Mouse (Mus musculus) forebrain, embryonic 10.5 days (tissue): ENCODE results near the gene 1700011L22Rik. TPM values are rescaled to one million over a fixed set of nuclear protein-coding genes. Genes with fewer than 3 reads are reported as not detected.

ENCODE experiments used
- polyA plus RNA-seq: library from polyadenylated mRNA; unstranded; fragments of >200 nt; fragmentation: Nextera tagmentation; extraction: Ambion mirVana; gene quantifications from 2 replicates; pipeline ENCODE4 v1.2.1, GENCODE M21; 2016

1700011L22Rik gene
- polyA plus RNA-seq, 1 experiment from 2014 or later, result not detected

Other genes starting within 250 kb of the 1700011L22Rik start
- 5.9 and 7.7 TPM in 2 replicates for gene Zfp827, start 220.1 kb downstream of the 1700011L22Rik start, polyA plus RNA-seq
- gene Mmaa, start 46.4 kb upstream of the 1700011L22Rik start, polyA plus RNA-seq, result 10.6 and 11.3 TPM in 2 replicates
- 39.4 TPM in 2 replicates for gene Smad1, start 150.9 kb upstream of the 1700011L22Rik start, polyA plus RNA-seq